Mouse (Mus musculus) CH12.LX (cell line): ENCODE measurements around the gene Fntb. TPM values are rescaled to one million over a fixed set of nuclear protein-coding genes. Genes with fewer than 3 reads are reported as not detected.

ENCODE experiments used
- DNase-seq: peaks from one replicate; pipeline ENCODE4 v3.0.0-alpha.2; 2013; ENCODE audit errors: extremely low read depth
- H3K27ac ChIP-seq: 2 replicates; pipeline ENCODE4 v1.5.1; 2012; ENCODE audit warnings: low read depth, mild to moderate bottlenecking, control low read depth, moderate library complexity; ENCODE audit not compliant: insufficient read depth
- H3K27me3 ChIP-seq: replicated peaks from 2 replicates; pipeline ENCODE3; 2012; ENCODE audit warnings: inconsistent platforms
- H3K36me3 ChIP-seq, 2 experiments: replicated peaks in 1 of 2; 2 replicates each; pipeline versions ENCODE3 to v1.6.1; 2012; ENCODE audit warnings: inconsistent platforms in 1 of 2, low read length in 1 of 2, mild to moderate bottlenecking in 1 of 2, mixed read lengths in 1 of 2, moderate library complexity in 1 of 2; ENCODE audit not compliant: control insufficient read depth in 1 of 2, insufficient read depth in 1 of 2
- H3K4me1 ChIP-seq, 2 experiments: 2 replicates each; pipeline ENCODE4 v1.6.1; 2012; ENCODE audit warnings: inconsistent platforms in 1 of 2, moderate library complexity in 1 of 2; ENCODE audit not compliant: insufficient read depth in 2 of 2, control insufficient read depth in 1 of 2
- H3K4me2 ChIP-seq: 2 replicates; pipeline ENCODE4 v1.6.1; 2012; ENCODE audit warnings: low read depth, mild to moderate bottlenecking, control low read depth; ENCODE audit not compliant: poor library complexity, insufficient read depth, severe bottlenecking
- H3K4me3 ChIP-seq, 3 experiments: fragments of 150-350 bp in 1 of 3; sonication (generic) in 1 of 3; replicated peaks in 1 of 3; 2 replicates each; pipeline versions ENCODE3 to v1.5.1; 2011 to 2012; ENCODE audit warnings: low read depth in 2 of 3, low read length in 2 of 3, mild to moderate bottlenecking in 2 of 3, moderate library complexity in 2 of 3, control low read depth in 1 of 3, improper control_type of control experiment in 1 of 3, inconsistent platforms in 1 of 3, mixed read lengths in 1 of 3; ENCODE audit not compliant: poor library complexity in 1 of 3
- H3K79me2 ChIP-seq: replicated peaks from 2 replicates; pipeline ENCODE4 v1.6.1; 2012; ENCODE audit warnings: mild to moderate bottlenecking, moderate library complexity; ENCODE audit not compliant: control insufficient read depth, poor library complexity, insufficient read depth, severe bottlenecking; ENCODE audit errors: extremely low read depth
- H3K9ac ChIP-seq: 2 replicates; pipeline ENCODE4 v1.6.1; 2012; ENCODE audit warnings: low read depth, mild to moderate bottlenecking, control low read depth, moderate library complexity; ENCODE audit not compliant: insufficient read depth
- H3K9me3 ChIP-seq: replicated peaks from 2 replicates; pipeline ENCODE3; 2012; ENCODE audit warnings: low read length, inconsistent platforms, mixed read lengths
- GABPA ChIP-seq: IDR thresholded peaks from 2 replicates; pipeline ENCODE4 v1.6.1; 2012; ENCODE audit warnings: low read depth, low read length, improper control_type of control experiment, inconsistent platforms; ENCODE audit not compliant: insufficient replicate concordance
- HCFC1 ChIP-seq: IDR thresholded peaks from 2 replicates; pipeline ENCODE4 v1.6.1; 2012; ENCODE audit warnings: low read depth, mild to moderate bottlenecking, inconsistent platforms, low read length, improper control_type of control experiment
- JUND ChIP-seq: conservative IDR thresholded peaks from 2 replicates; pipeline ENCODE4 v1.6.1; 2011; ENCODE audit warnings: low read depth, low read length, improper control_type of control experiment
- KAT2A ChIP-seq: IDR thresholded peaks from 2 replicates; pipeline ENCODE4 v1.6.1; 2012; ENCODE audit warnings: low read length, improper control_type of control experiment, inconsistent platforms; ENCODE audit not compliant: insufficient replicate concordance
- MAX ChIP-seq: IDR thresholded peaks from 2 replicates; pipeline ENCODE4 v1.6.1; 2011; ENCODE audit warnings: low read length, improper control_type of control experiment
- MYC ChIP-seq: IDR thresholded peaks from 2 replicates; pipeline ENCODE4 v1.6.1; 2011; ENCODE audit warnings: low read depth, mild to moderate bottlenecking, improper control_type of control experiment, low read length
- NELFE ChIP-seq: IDR thresholded peaks from 2 replicates; pipeline ENCODE4 v1.6.1; 2011; ENCODE audit warnings: low read depth, low read length, improper control_type of control experiment
- PAX5 ChIP-seq: IDR thresholded peaks from 2 replicates; pipeline ENCODE4 v1.6.1; 2012; ENCODE audit warnings: low read length, inconsistent platforms, mixed read lengths
- RAD21 ChIP-seq: IDR thresholded peaks from 2 replicates; pipeline ENCODE4 v1.6.1; 2011; ENCODE audit warnings: low read depth, mild to moderate bottlenecking, low read length, improper control_type of control experiment, moderate library complexity
- RCOR1 ChIP-seq: conservative IDR thresholded peaks from 2 replicates; pipeline ENCODE4 v1.6.1; 2012; ENCODE audit warnings: low read depth, mild to moderate bottlenecking, inconsistent platforms, low read length, improper control_type of control experiment
- TCF12 ChIP-seq: IDR thresholded peaks from 2 replicates; pipeline ENCODE4 v1.6.1; 2014; ENCODE audit warnings: low read depth, mild to moderate bottlenecking, inconsistent platforms, low read length, improper control_type of control experiment
- USF2 ChIP-seq: conservative IDR thresholded peaks from 2 replicates; pipeline ENCODE4 v1.6.1; 2011; ENCODE audit warnings: low read depth, low read length, improper control_type of control experiment
- ZC3H11A ChIP-seq: IDR thresholded peaks from 2 replicates; pipeline ENCODE4 v1.6.1; 2012; ENCODE audit warnings: low read depth, mild to moderate bottlenecking, inconsistent platforms, low read length, improper control_type of control experiment
- ZKSCAN1 ChIP-seq: IDR thresholded peaks from 2 replicates; pipeline ENCODE4 v1.6.1; 2012; ENCODE audit warnings: low read depth, inconsistent platforms, low read length, improper control_type of control experiment, borderline replicate concordance
- ZNF384 ChIP-seq: IDR thresholded peaks from 2 replicates; pipeline ENCODE4 v1.6.1; 2012; ENCODE audit warnings: low read depth, low read length, improper control_type of control experiment, inconsistent platforms
- dilution Hi-C: fragments of 300-500 bp; cut with MboI; formaldehyde crosslinking; loops from 2 replicates; pipeline ENCODE4 v1.14.3; 2020; ENCODE audit warnings: low sequenced_read_pairs; ENCODE audit not compliant: extremely low pct_unique_long_range_greater_than_20kb, extremely low pct_ligation_motif_present
- in situ Hi-C: fragments of 300-500 bp; cut with MboI; formaldehyde crosslinking; loops from 3 replicates; pipeline ENCODE4 v1.14.3; 2019; ENCODE audit warnings: low sequenced_read_pairs, low pct_ligation_motif_present, low pct_unique_long_range_greater_than_20kb, mixed read lengths
- polyA plus RNA-seq: library from polyadenylated mRNA; unstranded; fragments of >175 nt; gene quantifications from 2 replicates; pipeline ENCODE4 v1.2.1, GENCODE M21; 2012; ENCODE audit warnings: low read depth; ENCODE audit not compliant: insufficient read length
- total RNA-seq, 2 experiments: library from RNA; depleted of rRNA; stranded (reverse); fragments of 300-350 nt in 1 of 2; fragments of >200 nt in 1 of 2; gene quantifications; 2 replicates each; pipeline ENCODE4 v1.2.3; 2012 to 2014

Gene Fntb
- total and polyA plus RNA-seq, 3 experiments: 5.6 to 19.5 (median 9.2) TPM

- dilution Hi-C loops: no loop called here
- H3K79me2 ChIP-seq: no peaks in the 10 kb centered on the region
- H3K27me3 ChIP-seq: peaks cover 65% of the 10 kb centered on the region
- H3K4me1 ChIP-seq: peaks cover 2 to 4% of the 10 kb centered on the region in 2 experiments; a peak in 1 of 4 replicates
- H3K27ac ChIP-seq: no peak overlapping the region
- no peaks in the 10 kb centered on the region for H3K36me3 ChIP-seq
- in situ Hi-C loops: no loop called here
- H3K4me3 ChIP-seq: peak overlapping the region in 1 of 3 experiments; percentile 38
- DNase-seq: no peak
- TF ChIP-seq MAX (no peak), TCF12 (no peak), ZC3H11A (no peak), ZKSCAN1 (no peak), USF2 (no peak), KAT2A (no peak), RAD21 (no peak), GABPA (no peak), JUND (no peak), PAX5 (no peak), NELFE (no peak), RCOR1 (no peak), HCFC1 (no peak)
- no peaks in the 10 kb centered on the region for H3K9me3 ChIP-seq
- no peak overlapping the region; the same call in 1 of the 2 replicates for H3K9ac ChIP-seq
- H3K4me2 ChIP-seq: peak overlapping the region; percentile 63
Observed at GRCm38 (mm10) chr12:76822002-76822650, 56.7 kb downstream of the Fntb start.

GRCm38 (mm10) chr12:76822651-76823041, 57.3 kb downstream of the Fntb start, which contains the start of gene Rab15:
TSS of gene Rab15 (minus strand) at chr12:76822908.
- H3K4me2 ChIP-seq: peak within 1 kb of the TSS; percentile 63
- H3K9ac ChIP-seq: no peak within 1 kb of the TSS; the same call in 1 of the 2 replicates
- no peaks in the 10 kb centered on the region for H3K79me2 ChIP-seq
- DNase-seq: no peak
- TF ChIP-seq ZNF384 (no peak), KAT2A (no peak), MYC (no peak)
- H3K27ac ChIP-seq: no peak within 1 kb of the TSS
- H3K4me3 ChIP-seq: peak within 1 kb of the TSS in 1 of 3 experiments; percentile 38
- peaks cover 67% of the 10 kb centered on the region for H3K27me3 ChIP-seq
- no peaks in the 10 kb centered on the region for H3K9me3 ChIP-seq
- H3K4me1 ChIP-seq: peaks cover 2 to 4% of the 10 kb centered on the region in 2 experiments; a peak in 1 of 4 replicates
- dilution Hi-C loops (no loop called here), in situ Hi-C loops (no loop called here)
- no peaks in the 10 kb centered on the region for H3K36me3 ChIP-seq
